8 mouse cellular contexts compared by ENCODE assay signal in the genomic region with DNA sequence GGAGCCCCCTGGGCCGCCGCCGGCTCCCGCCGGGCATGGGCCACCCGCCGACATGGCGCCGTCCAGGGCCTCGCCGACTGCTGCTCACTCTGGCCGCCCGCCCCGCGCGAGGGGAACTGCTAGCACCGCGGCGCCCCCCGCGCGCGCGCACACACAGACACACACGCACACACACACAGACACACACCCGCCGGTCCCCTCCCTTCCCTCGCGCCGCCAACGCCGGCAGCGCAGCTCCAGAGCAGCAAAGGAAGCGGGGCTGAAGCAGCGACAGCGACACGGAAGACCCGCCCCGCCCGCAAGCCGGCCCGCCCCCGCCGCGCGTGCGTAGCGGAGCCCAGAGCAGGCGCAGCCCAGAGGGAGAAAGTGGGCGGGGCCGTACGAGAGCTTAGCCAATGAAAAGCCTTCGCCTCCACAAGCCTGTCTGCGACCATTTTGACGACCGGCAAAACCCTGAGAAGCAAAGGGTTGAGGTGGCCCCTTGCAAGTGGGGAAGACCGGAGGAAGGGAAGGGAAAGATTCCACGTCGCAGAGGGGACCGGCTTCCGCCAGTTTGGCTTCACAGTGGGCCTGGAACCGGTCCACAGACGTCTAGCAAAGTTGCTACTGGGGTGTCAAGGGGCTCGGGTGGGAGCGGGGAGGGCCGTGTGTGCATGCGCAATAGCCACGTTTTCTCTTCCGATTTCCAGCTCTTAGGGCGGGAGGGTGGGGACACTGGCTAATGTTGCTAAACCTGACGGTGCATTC. TPM values are rescaled to one million over a fixed set of nuclear protein-coding genes. Genes with fewer than 3 reads are reported as not detected.
DNase-seq lines count a peak whose midpoint lies in the region; ATAC-seq lines count a peak whose summit lies in the region.

A gene (minus strand): TSS at position 280 of the 747 bp plus-strand sequence.

- WGBS in intestine, embryonic 14.5 days, result under 1% methylated on average over 59 of the region's 71 CpGs

- no peaks in the 10 kb centered on the region for H3K9me3 ChIP-seq in intestine, embryonic 14.5 days (ENCODE audit: control insufficient read depth, low read length)

- H3K9ac ChIP-seq in intestine, embryonic 14.5 days (ENCODE audit: low read length), result peak within 1 kb of the TSS; percentile 80

- DNase-seq in adrenal gland, adult (ENCODE audit: inconsistent age in 2 of 2, low spot score in 1 of 2), result peak; percentile 98 to 100
- DNase-seq in embryo, embryonic 10.5 days (ENCODE audit: low spot score), result peak; percentile 98
- peak; percentile 97 for DNase-seq in gastrocnemius, postnatal 25 days
- DNase-seq in intestine, embryonic 14.5 days (ENCODE audit: low spot score), result peak; percentile 97
- peak; percentile 98 to 99 for DNase-seq in left cerebral cortex, postnatal 14 days (ENCODE audit: low spot score in 2 of 2)
- peak; percentile 97 for DNase-seq in mesoderm, embryonic 11.5 days (ENCODE audit: low read depth, low spot score)
- peak; percentile 96 to 97 for DNase-seq in right cerebral cortex, postnatal 36 days (ENCODE audit: low spot score in 2 of 2)
- peak; percentile 96 for DNase-seq in yolk sac, embryonic 10.5 days (ENCODE audit: low spot score)

- peak within 1 kb of the TSS; percentile 93 for H3K4me2 ChIP-seq in intestine, embryonic 14.5 days (ENCODE audit: low read length)

- peak within 1 kb of the TSS; percentile 75 for H3K4me3 ChIP-seq in intestine, embryonic 14.5 days (ENCODE audit: low read depth, low read length)

- 0 out of 2 replicates have a peak, but pooled peaks cover 12% of the 10 kb centered on the region for H3K4me1 ChIP-seq in intestine, embryonic 14.5 days (replicated peaks; ENCODE audit: control insufficient read depth, insufficient read depth, low read length)

- peak within 1 kb of the TSS; percentile 93 for H3K27ac ChIP-seq in intestine, embryonic 14.5 days (ENCODE audit: low read depth)

- peak; percentile 98 for ATAC-seq in intestine, embryonic 14.5 days (replicated peaks; ENCODE audit: low FRiP score, low TSS enrichment, low read depth)

- H3K36me3 ChIP-seq in intestine, embryonic 14.5 days (ENCODE audit: control insufficient read depth, insufficient read depth, low read length), result no peaks in the 10 kb centered on the region

- intact Hi-C loops in left cerebral cortex, postnatal 14 days (cut with DNase I), result loop anchor here (1.0 to 10.0 kb wide), 3 partner anchors 50 to 277 kb away; a partner anchor contains a TSS

- H3K27me3 ChIP-seq in intestine, embryonic 14.5 days (replicated peaks; ENCODE audit: control insufficient read depth, insufficient read depth, low read length), result no peaks in the 10 kb centered on the region

RNA-seq across cellular contexts. Expression of the gene that starts here (rescaled TPM):
- 1 to 10 TPM; 8.0 to 8.4 TPM for total RNA-seq in gastrocnemius, postnatal 25 days (2021)
- polyA plus RNA-seq in intestine, embryonic 14.5 days (2014; fragmentation: Nextera tagmentation; extraction: Ambion mirVana), result 17.8 and 19.2 TPM in 2 replicates
- total RNA-seq in left cerebral cortex, postnatal 14 days (2021), result 10 to 100 TPM; 51.1 to 52.7 TPM

Comparison
In these comparisons a context has a peak if more than half of its experiments do, and no peak if none do; other contexts are left out.
1. Peak in every context shown above with its lines: DNase-seq, ATAC-seq, H3K4me3 ChIP-seq and H3K27ac ChIP-seq.
2. RNA of the gene that starts here (total RNA-seq): 51.1 to 52.7 TPM in left cerebral cortex, postnatal 14 days; 8.0 to 8.4 TPM in gastrocnemius, postnatal 25 days; every median in the first group is over 4 times any median in the second.